Comparison of ENCODE assay signal across 7 mouse cellular contexts in genomic region chr6:12125031-12125803, GRCm38 (mm10).
A peak's percentile ranks its signal among the peaks of the same experiment; 100 is the strongest.
DNase-seq lines count a peak whose midpoint lies in the region; ATAC-seq lines count a peak whose summit lies in the region.

No protein-coding gene starts in this region.

- DNase-seq in R1 (ENCODE audit: low read depth, low spot score) = peak; percentile 87
- peak; percentile 56 to 69 for DNase-seq in cerebellum, adult 18-20 months
- peak; percentile 62 for DNase-seq in intestine, embryonic 14.5 days (ENCODE audit: low spot score)
- peak; percentile 68 to 76 for DNase-seq in left cerebral cortex, postnatal 14 days (ENCODE audit: low spot score in 2 of 2)
- DNase-seq in right cerebral cortex, postnatal 25 days = peak; percentile 46

- H3K27me3 ChIP-seq in forebrain, embryonic 16.5 days (replicated peaks; ENCODE audit: control insufficient read depth, insufficient read depth, low read length) = no peaks in the 10 kb centered on the region
- H3K27me3 ChIP-seq in intestine, embryonic 14.5 days (replicated peaks; ENCODE audit: control insufficient read depth, insufficient read depth, low read length) = no peaks in the 10 kb centered on the region

- 31% methylated on average over 17 of the region's 17 CpGs for WGBS in forebrain, embryonic 16.5 days
- WGBS in intestine, embryonic 14.5 days = 31% methylated on average over 17 of the region's 17 CpGs

- H3K36me3 ChIP-seq in forebrain, embryonic 16.5 days (ENCODE audit: control insufficient read depth, insufficient read depth) = no peaks in the 10 kb centered on the region
- H3K36me3 ChIP-seq in intestine, embryonic 14.5 days (ENCODE audit: control insufficient read depth, insufficient read depth, low read length) = no peaks in the 10 kb centered on the region

- ATAC-seq in forebrain, embryonic 16.5 days = peak; percentile 94
- peak; percentile 41 for ATAC-seq in intestine, embryonic 14.5 days (replicated peaks; ENCODE audit: low FRiP score, low TSS enrichment, low read depth)
- peak; percentile 79 for ATAC-seq in megakaryocyte progenitor cell, adult 5-6 weeks (replicated peaks; ENCODE audit: poor library complexity)

- H3K4me3 ChIP-seq in forebrain, embryonic 16.5 days (replicated peaks; ENCODE audit: low read length) = no peak overlapping the region
- no peak overlapping the region for H3K4me3 ChIP-seq in intestine, embryonic 14.5 days (ENCODE audit: low read depth, low read length)

- H3K4me1 ChIP-seq in forebrain, embryonic 16.5 days (replicated peaks; ENCODE audit: control insufficient read depth, insufficient read depth, low read length) = 0 out of 2 replicates have a peak, but pooled peaks cover 2% of the 10 kb centered on the region
- H3K4me1 ChIP-seq in intestine, embryonic 14.5 days (replicated peaks; ENCODE audit: control insufficient read depth, insufficient read depth, low read length) = no peaks in the 10 kb centered on the region

- H3K9ac ChIP-seq in forebrain, embryonic 16.5 days (replicated peaks; ENCODE audit: low read depth, low read length) = no peak overlapping the region
- no peak overlapping the region for H3K9ac ChIP-seq in intestine, embryonic 14.5 days (ENCODE audit: low read length)

- H3K27ac ChIP-seq in forebrain, embryonic 16.5 days (ENCODE audit: low read length) = no peak overlapping the region
- H3K27ac ChIP-seq in intestine, embryonic 14.5 days (ENCODE audit: low read depth) = no peak overlapping the region

- H3K4me2 ChIP-seq in forebrain, embryonic 16.5 days (ENCODE audit: low read length) = no peak overlapping the region
- H3K4me2 ChIP-seq in intestine, embryonic 14.5 days (ENCODE audit: low read length) = peak overlapping the region; percentile 8; the same call in 1 of the 2 replicates

- intact Hi-C loops in left cerebral cortex, postnatal 14 days (cut with DNase I) = no loop called here

- H3K9me3 ChIP-seq in forebrain, embryonic 16.5 days (ENCODE audit: control insufficient read depth, low read length) = no peaks in the 10 kb centered on the region
- no peaks in the 10 kb centered on the region for H3K9me3 ChIP-seq in intestine, embryonic 14.5 days (ENCODE audit: control insufficient read depth, low read length)

Comparison
In these comparisons a context has a peak if more than half of its experiments do, and no peak if none do; other contexts are left out.
1. ATAC-seq: peak in every context shown above with its lines; median percentile 94 in forebrain, embryonic 16.5 days; 79 in megakaryocyte progenitor cell, adult 5-6 weeks; 41 in intestine, embryonic 14.5 days.